Mouse (Mus musculus) retina, adult 2 months (tissue): ENCODE measurements around the gene Trmt13.
"Not testable (repeated sequence)": the region's sequence is repeated elsewhere in the genome, so short reads cannot be mapped to it uniquely, and the experiment has no call there.

ENCODE experiments used
- DNase-seq: peaks from one replicate; pipeline ENCODE4 v3.0.0-alpha.2; 2012; ENCODE audit warnings: low read depth, low spot score

Gene Trmt13

GRCm38 (mm10) chr3:116614295-116614892 lies at the start of gene Trmt13:
Gene Trmt13, minus strand, starts transcription at chr3:116614587.
- no peak for DNase-seq

- DNase-seq, result peak; percentile 83
Observed at GRCm38 (mm10) chr3:116662463-116662863, 48.1 kb upstream of the Trmt13 start, which contains the start of gene Mfsd14a. Gene Mfsd14a, minus strand, starts transcription at chr3:116662677.

- DNase-seq, result no peak
Observed at GRCm38 (mm10) chr3:116661870-116662414, 47.6 kb upstream of the Trmt13 start.

GRCm38 (mm10) chr3:116661288-116661869 lies 47.0 kb upstream of the Trmt13 start:
- no peak for DNase-seq

GRCm38 (mm10) chr3:116659856-116660430 lies 45.6 kb upstream of the Trmt13 start:
- no peak for DNase-seq

GRCm38 (mm10) chr3:116658928-116659565 lies 44.7 kb upstream of the Trmt13 start:
- no peak for DNase-seq

- DNase-seq, result no peak
Observed at GRCm38 (mm10) chr3:116656184-116656965, 42.0 kb upstream of the Trmt13 start.

GRCm38 (mm10) chr3:116654051-116654450 lies 39.7 kb upstream of the Trmt13 start:
- DNase-seq, result not testable (repeated sequence)

GRCm38 (mm10) chr3:116653278-116653945 lies 39.0 kb upstream of the Trmt13 start:
- DNase-seq, result no peak

- DNase-seq, result no peak
Observed at GRCm38 (mm10) chr3:116652033-116652446, 37.7 kb upstream of the Trmt13 start.

- DNase-seq, result no peak
Observed at GRCm38 (mm10) chr3:116650698-116651097, 36.3 kb upstream of the Trmt13 start.

GRCm38 (mm10) chr3:116648805-116649204 lies 34.4 kb upstream of the Trmt13 start:
- no peak for DNase-seq

GRCm38 (mm10) chr3:116646387-116646786 lies 32.0 kb upstream of the Trmt13 start:
- no peak for DNase-seq

GRCm38 (mm10) chr3:116642373-116642772 lies 28.0 kb upstream of the Trmt13 start:
- DNase-seq, result no peak

GRCm38 (mm10) chr3:116641811-116642371 lies 27.5 kb upstream of the Trmt13 start:
- no peak for DNase-seq

GRCm38 (mm10) chr3:116640024-116640423 lies 25.6 kb upstream of the Trmt13 start:
- DNase-seq, result no peak

GRCm38 (mm10) chr3:116638572-116638971 lies 24.2 kb upstream of the Trmt13 start:
- DNase-seq, result no peak

- no peak for DNase-seq
Observed at GRCm38 (mm10) chr3:116637693-116638476, 23.5 kb upstream of the Trmt13 start.

- DNase-seq, result no peak
Observed at GRCm38 (mm10) chr3:116635799-116636198, 21.4 kb upstream of the Trmt13 start.

GRCm38 (mm10) chr3:116634853-116635252 lies 20.5 kb upstream of the Trmt13 start:
- no peak for DNase-seq
